Mouse (Mus musculus) forebrain, embryonic 16.5 days (tissue): ENCODE measurements around the gene Grm8. TPM values are rescaled to one million over a fixed set of nuclear protein-coding genes. Genes with fewer than 3 reads are reported as not detected.

Experiments used
- ATAC-seq: fragments of 200-750 bp; cut with Nextera tagmentation; 2 replicates; pipeline ENCODE4 v1.8.0; 2017; ENCODE audit warnings: mild to moderate bottlenecking, moderate library complexity
- H3K27ac ChIP-seq: fragments of 300-500 bp; sonication (generic); 2 replicates; pipeline ENCODE4 v1.5.1; 2014; ENCODE audit warnings: low read length, control low read depth
- H3K27me3 ChIP-seq: fragments of 300-500 bp; sonication (generic); replicated peaks from 2 replicates; pipeline ENCODE4 v1.6.1; 2014; ENCODE audit warnings: low read length; ENCODE audit not compliant: control insufficient read depth, insufficient read depth
- H3K36me3 ChIP-seq: fragments of 300-500 bp; sonication (generic); 2 replicates; pipeline ENCODE4 v1.6.1; 2014; ENCODE audit not compliant: control insufficient read depth, insufficient read depth
- H3K4me1 ChIP-seq: fragments of 300-500 bp; sonication (generic); replicated peaks from 2 replicates; pipeline ENCODE4 v1.6.1; 2014; ENCODE audit warnings: low read length; ENCODE audit not compliant: control insufficient read depth, insufficient read depth
- H3K4me2 ChIP-seq: fragments of 300-500 bp; sonication (generic); 2 replicates; pipeline ENCODE4 v1.6.1; 2014; ENCODE audit warnings: mild to moderate bottlenecking, low read length, control low read depth
- H3K4me3 ChIP-seq: fragments of 300-500 bp; sonication (generic); replicated peaks from 2 replicates; pipeline ENCODE4 v1.5.1; 2014; ENCODE audit warnings: mild to moderate bottlenecking, low read length, control low read depth
- H3K9ac ChIP-seq: fragments of 300-500 bp; sonication (generic); replicated peaks from 2 replicates; pipeline ENCODE4 v1.6.1; 2014; ENCODE audit warnings: low read depth, low read length, control low read depth
- H3K9me3 ChIP-seq: fragments of 300-500 bp; sonication (generic); 2 replicates; pipeline ENCODE4 v1.6.1; 2016; ENCODE audit warnings: low read length; ENCODE audit not compliant: control insufficient read depth
- WGBS: fragments of 180-500 bp; shearing (Covaris S2); extraction: QIAGEN DNeasy Blood & Tissue Kit; methylation state at CpG from one replicate; pipeline ENCODE4 v1.1.7; 2014; 5-methylcytosine and 5-hydroxymethylcytosine counted together
- polyA plus RNA-seq: library from polyadenylated mRNA; unstranded; fragments of >200 nt; fragmentation: Nextera tagmentation; extraction: Ambion mirVana; gene quantifications from 2 replicates; pipeline ENCODE4 v1.2.1, GENCODE M21; 2015

The Grm8 gene
- polyA plus RNA-seq, 1 experiment from 2014 or later, result 7.1 TPM

DNA sequence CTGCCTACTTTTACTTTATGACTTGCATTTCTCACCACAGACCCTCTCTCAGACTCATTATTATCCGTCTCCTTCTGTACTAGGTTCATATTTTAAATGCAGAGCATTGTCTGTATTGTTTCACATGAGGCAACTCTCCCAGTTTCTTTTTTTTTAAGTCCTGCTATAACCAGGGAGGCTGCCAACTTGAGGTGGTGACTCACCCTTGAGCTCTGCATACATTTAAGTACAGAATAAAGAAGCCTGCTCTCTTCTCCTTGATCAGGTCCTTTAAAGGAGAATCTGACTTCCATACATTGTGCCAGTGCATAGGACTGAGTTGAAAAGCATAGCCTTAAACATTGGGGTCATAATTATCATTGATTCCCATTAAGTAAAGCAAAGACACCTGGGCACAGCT lies 488.5 kb downstream of the Grm8 start:
- no peaks in the 10 kb centered on the region for H3K4me1 ChIP-seq
- no peak overlapping the region for H3K4me3 ChIP-seq
- 18% methylated on average over 1 of the region's 1 CpGs for WGBS
- no peaks in the 10 kb centered on the region for H3K27me3 ChIP-seq
- H3K4me2 ChIP-seq, result no peak overlapping the region
- H3K9ac ChIP-seq, result no peak overlapping the region
- no peaks in the 10 kb centered on the region for H3K36me3 ChIP-seq
- no peak overlapping the region for H3K27ac ChIP-seq
- no peaks in the 10 kb centered on the region for H3K9me3 ChIP-seq
- no peak for ATAC-seq

DNA sequence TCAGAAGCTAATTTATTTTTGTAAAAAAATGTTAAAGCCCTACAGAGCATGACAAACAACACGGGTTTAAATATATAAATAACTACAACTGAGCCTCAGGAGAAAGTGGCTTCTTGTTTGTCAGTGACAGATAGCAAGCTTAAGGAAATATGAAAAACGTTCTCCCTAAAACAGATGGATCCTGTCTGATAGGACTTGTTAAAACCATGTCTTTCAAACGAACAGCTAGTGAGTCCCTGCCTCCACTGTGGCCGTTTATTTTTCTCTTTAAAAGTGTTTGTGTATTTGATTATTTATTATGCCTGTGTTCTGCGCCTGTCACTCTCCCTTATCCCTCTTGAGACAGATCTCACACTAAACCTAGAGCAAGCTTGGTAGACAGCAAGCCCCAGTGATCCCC lies 489.9 kb downstream of the Grm8 start:
- no peak for ATAC-seq
- WGBS, result 71% methylated on average over 5 of the region's 5 CpGs
- no peaks in the 10 kb centered on the region for H3K36me3 ChIP-seq

DNA sequence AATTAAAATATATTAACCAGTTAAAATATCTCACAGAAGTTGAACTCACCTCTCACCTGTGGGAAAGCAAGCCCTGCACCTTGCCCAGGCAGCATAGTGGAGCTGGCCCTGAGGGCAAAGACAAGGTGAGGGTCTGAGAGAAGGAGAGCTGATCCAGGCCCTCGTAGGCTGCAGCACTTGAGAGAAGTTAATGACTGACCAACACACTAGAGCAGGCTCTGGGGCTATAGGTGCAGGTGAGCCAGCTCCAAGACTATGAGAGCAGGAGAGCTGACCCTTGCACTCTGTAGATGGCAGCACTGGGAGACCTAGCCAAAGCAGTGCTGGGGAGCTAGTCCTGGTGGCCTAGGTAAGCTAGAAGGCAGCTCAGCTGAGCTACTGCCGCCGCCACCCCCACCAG lies 499.1 kb downstream of the Grm8 start:
- Histone ChIP-seq H3K4me2 (no peak overlapping the region), H3K36me3 (no peaks in the 10 kb centered on the region), H3K9me3 (no peaks in the 10 kb centered on the region), H3K4me3 (no peak overlapping the region), H3K4me1 (no peaks in the 10 kb centered on the region), H3K27me3 (no peaks in the 10 kb centered on the region), H3K27ac (no peak overlapping the region), H3K9ac (no peak overlapping the region)
- no peak for ATAC-seq
- 75% methylated on average over 3 of the region's 3 CpGs for WGBS

More for the DNA sequence above, 489.9 kb downstream of the Grm8 start:
- H3K9me3 ChIP-seq, result no peaks in the 10 kb centered on the region
- no peak overlapping the region for H3K27ac ChIP-seq
- no peaks in the 10 kb centered on the region for H3K4me1 ChIP-seq
- no peaks in the 10 kb centered on the region for H3K27me3 ChIP-seq
- no peak overlapping the region for H3K4me3 ChIP-seq
- H3K4me2 ChIP-seq, result no peak overlapping the region
- no peak overlapping the region for H3K9ac ChIP-seq

DNA sequence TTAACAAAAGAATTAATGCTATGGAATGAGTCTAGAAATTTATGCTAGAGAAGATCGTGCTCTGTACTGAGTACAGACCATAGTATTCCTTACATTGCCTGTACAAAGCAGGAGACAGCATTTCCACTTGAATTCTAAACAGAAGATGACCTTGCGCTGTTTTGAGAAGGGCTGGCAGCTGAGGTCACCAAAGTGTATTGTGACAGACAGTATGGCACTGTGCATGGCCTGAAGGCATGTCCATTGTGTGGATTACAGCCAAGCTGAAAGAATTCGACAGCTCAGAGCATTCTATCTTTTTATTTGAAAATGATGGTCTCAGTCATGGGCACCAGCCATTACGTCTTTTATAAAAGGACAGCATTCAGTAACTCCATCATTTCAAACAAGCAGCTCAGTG lies 517.5 kb downstream of the Grm8 start:
- no peaks in the 10 kb centered on the region for H3K9me3 ChIP-seq
- ATAC-seq, result no peak
- H3K36me3 ChIP-seq, result no peaks in the 10 kb centered on the region

DNA sequence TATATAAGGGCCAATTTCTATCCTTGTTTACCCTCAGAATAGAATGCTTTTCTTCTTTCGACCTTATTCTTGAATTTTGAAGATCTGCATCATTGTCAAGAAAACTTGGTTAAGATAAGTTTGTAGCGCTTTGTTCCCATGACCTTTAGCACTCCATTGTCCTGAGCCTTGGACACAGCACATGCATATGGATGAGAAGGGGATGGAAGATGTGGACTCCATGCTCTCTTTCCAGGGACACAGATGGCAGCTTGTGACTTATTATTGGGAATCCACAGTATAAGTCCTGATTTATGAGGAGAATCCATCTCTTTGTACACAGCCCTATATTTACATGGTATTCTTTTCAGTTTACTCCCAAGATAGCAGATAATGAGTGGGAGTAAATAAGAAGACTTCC lies 554.5 kb downstream of the Grm8 start:
- no peak overlapping the region for H3K27ac ChIP-seq
- H3K4me2 ChIP-seq, result no peak overlapping the region
- H3K27me3 ChIP-seq, result no peaks in the 10 kb centered on the region
- H3K9me3 ChIP-seq, result no peaks in the 10 kb centered on the region
- ATAC-seq, result no peak
- WGBS, result 86% methylated on average over 2 of the region's 2 CpGs
- H3K9ac ChIP-seq, result no peak overlapping the region
- H3K4me3 ChIP-seq, result no peak overlapping the region
- H3K36me3 ChIP-seq, result no peaks in the 10 kb centered on the region
- H3K4me1 ChIP-seq, result no peaks in the 10 kb centered on the region

More for the DNA sequence above, 517.5 kb downstream of the Grm8 start:
- Histone ChIP-seq H3K4me1 (no peaks in the 10 kb centered on the region), H3K27me3 (no peaks in the 10 kb centered on the region), H3K4me2 (no peak overlapping the region), H3K27ac (no peak overlapping the region), H3K4me3 (no peak overlapping the region), H3K9ac (no peak overlapping the region)
- 46% methylated on average over 4 of the region's 4 CpGs for WGBS

DNA sequence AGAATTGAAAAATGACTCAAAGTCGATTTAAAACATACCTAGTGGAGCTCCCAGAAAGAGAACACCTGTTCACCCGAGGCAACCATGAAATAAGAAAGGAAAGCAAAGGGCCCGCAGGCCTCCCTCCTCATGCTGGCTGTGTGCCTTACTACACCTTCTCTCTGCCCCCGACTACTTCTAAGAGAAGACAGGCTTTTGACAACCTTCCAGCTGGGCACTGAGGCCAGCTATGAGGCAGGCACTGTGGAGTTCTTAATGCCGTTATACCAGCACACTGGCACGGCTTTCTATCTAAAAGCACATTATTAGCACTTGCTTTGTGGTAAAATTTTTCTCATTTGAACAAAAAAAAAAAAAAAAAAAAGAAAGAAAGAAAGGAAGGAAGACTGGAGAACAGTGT lies 589.5 kb downstream of the Grm8 start:
- Histone ChIP-seq H3K4me1 (peaks cover 2% of the 10 kb centered on the region), H3K4me3 (no peak overlapping the region), H3K9ac (no peak overlapping the region), H3K36me3 (no peaks in the 10 kb centered on the region), H3K27ac (no peak overlapping the region), H3K27me3 (no peaks in the 10 kb centered on the region), H3K9me3 (no peaks in the 10 kb centered on the region), H3K4me2 (no peak overlapping the region)
- WGBS, result 30% methylated on average over 6 of the region's 6 CpGs
- peak; percentile 65; the same call in 1 of the 2 replicates for ATAC-seq

DNA sequence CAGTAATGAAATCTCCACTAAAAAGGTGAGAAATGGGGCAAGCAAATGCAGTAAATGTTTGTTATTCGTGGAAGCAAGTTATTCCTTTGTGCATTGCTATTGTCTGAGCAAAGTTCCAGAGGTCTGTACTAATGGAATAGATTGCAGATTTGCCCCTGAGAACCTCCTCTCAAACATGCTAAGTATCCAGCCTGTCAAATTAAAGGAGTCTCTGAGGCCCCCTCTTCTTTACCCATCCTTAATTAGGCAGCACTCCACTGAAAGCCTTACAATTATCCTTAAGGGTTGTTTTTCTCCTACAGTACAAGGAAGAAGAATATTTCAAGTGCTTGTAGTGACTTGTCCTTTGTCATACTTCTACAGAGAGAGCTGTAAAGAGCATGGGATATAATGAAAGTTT lies 617.4 kb downstream of the Grm8 start:
- Histone ChIP-seq H3K36me3 (no peaks in the 10 kb centered on the region), H3K27ac (no peak overlapping the region), H3K9ac (no peak overlapping the region), H3K9me3 (no peaks in the 10 kb centered on the region), H3K4me1 (no peaks in the 10 kb centered on the region; the same call in 1 of the 2 replicates), H3K4me2 (no peak overlapping the region), H3K27me3 (no peaks in the 10 kb centered on the region), H3K4me3 (no peak overlapping the region)
- WGBS, result 7% methylated on average over 1 of the region's 1 CpGs
- ATAC-seq, result no peak

DNA sequence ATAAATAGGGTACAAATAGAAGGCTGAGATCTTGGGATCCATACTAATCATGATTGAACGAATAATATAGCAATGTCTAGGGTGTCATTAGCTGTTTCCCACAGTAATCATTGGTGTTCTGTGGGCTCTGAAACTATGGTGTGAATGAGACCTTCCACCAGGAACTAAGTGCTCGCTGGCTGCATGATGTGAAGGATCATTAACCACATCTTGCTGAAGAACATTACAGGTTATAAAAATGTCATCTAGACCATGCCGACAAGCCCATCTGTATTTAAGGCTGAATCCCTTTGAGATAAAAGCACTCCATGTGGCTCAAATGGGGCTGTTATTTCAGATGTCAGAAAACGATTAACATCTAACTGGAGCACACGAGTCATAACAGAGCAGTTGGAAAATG lies 674.0 kb downstream of the Grm8 start:
- no peak overlapping the region for H3K27ac ChIP-seq
- no peaks in the 10 kb centered on the region for H3K36me3 ChIP-seq
- no peak overlapping the region for H3K4me3 ChIP-seq
- no peak overlapping the region for H3K4me2 ChIP-seq
- H3K9ac ChIP-seq, result no peak overlapping the region
- no peaks in the 10 kb centered on the region for H3K27me3 ChIP-seq
- H3K4me1 ChIP-seq, result no peaks in the 10 kb centered on the region
- 79% methylated on average over 5 of the region's 5 CpGs for WGBS
- no peaks in the 10 kb centered on the region for H3K9me3 ChIP-seq
- ATAC-seq, result no peak

DNA sequence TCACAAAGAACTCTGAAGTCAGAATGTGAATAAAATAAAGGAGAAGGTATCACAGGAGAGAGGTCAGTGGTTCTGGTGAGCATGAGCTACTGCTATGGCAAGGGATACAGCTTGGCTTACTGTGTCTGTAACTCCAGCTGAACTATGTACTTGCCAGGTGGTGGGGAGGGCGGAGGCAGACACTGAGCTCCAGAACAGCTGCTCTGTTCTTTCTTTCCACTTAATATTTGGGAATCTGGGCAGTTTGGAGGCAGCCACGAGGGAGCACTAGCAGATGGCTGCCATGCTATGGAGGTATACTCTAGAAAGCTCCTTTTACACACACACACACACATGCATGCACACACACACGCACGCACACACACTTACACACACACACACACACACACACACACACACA lies 726.5 kb downstream of the Grm8 start:
- H3K9me3 ChIP-seq, result no peaks in the 10 kb centered on the region
- no peak overlapping the region for H3K4me3 ChIP-seq
- no peak overlapping the region for H3K27ac ChIP-seq
- H3K9ac ChIP-seq, result no peak overlapping the region
- H3K36me3 ChIP-seq, result no peaks in the 10 kb centered on the region
- H3K4me1 ChIP-seq, result no peaks in the 10 kb centered on the region
- 52% methylated on average over 4 of the region's 4 CpGs for WGBS
- peak; percentile 79 for ATAC-seq
- no peak overlapping the region for H3K4me2 ChIP-seq
- no peaks in the 10 kb centered on the region for H3K27me3 ChIP-seq

DNA sequence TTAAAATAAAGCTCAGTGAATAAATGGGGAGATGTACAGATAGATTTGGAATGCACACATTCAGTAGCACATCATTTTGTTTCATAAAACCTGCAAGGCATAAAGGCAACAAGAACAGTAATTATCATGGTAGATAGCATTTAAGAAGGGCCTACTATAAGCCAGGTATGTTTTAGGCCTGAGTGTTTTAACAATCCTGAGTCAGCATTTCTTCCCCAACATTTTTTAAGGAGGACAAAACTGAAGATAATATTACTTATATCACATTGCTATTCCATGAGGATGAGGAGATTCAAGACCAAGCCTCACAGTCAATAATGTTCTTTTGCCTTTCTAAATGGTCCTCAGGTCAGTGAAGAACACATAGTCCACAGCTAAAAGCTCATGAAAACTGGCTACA lies 762.6 kb downstream of the Grm8 start:
- Histone ChIP-seq H3K4me1 (no peaks in the 10 kb centered on the region), H3K4me3 (no peak overlapping the region), H3K36me3 (no peaks in the 10 kb centered on the region), H3K9ac (no peak overlapping the region), H3K9me3 (no peaks in the 10 kb centered on the region), H3K27ac (no peak overlapping the region), H3K4me2 (no peak overlapping the region), H3K27me3 (no peaks in the 10 kb centered on the region)
- no peak for ATAC-seq
